8 mouse cellular contexts compared by ENCODE assay signal in the genomic region with DNA sequence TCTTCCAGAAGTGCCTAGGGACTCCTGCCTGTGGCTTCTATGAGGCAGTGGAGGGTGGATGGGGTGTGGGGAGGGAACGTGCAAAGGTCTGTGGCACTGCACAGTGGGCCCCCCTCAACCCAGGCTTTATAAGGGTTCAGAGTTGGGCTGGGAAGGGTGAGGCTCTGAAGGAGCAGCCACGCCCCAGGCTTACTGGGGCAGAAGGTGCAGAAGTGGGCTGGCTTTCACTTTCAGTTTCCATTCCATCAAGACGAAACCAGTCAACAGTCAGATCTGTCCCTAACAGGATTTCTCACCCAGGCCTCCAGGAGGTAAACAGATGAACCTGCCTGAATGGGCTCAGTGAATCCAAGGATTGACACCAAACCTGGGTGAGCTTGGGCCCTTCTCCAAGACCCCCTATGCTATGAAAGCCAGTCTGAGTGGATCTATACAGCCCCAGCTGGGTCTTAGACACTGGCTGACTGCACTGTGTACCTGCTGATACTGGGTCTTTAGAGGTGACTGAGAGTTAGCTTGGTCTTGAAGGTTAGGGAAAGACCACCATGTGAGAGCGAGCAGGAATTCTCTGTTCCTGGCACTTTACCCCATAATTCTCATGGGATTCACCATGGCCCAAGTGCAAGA.
DNase-seq lines count a peak whose midpoint lies in the region; ATAC-seq and TF ChIP-seq lines count a peak whose summit lies in the region.

No protein-coding gene starts in this region.

- no peaks in the 10 kb centered on the region for H3K36me3 ChIP-seq in kidney, adult 2 months (ENCODE audit: control insufficient read depth, insufficient read depth, low read length)
- no peaks in the 10 kb centered on the region for H3K36me3 ChIP-seq in heart, embryonic 16.5 days (ENCODE audit: control insufficient read depth, insufficient read depth)
- no peaks in the 10 kb centered on the region for H3K36me3 ChIP-seq in forebrain, embryonic 16.5 days (ENCODE audit: control insufficient read depth, insufficient read depth)

- no peak for TF ChIP-seq CTCF in kidney, adult 2 months (conservative IDR thresholded peaks at IDR 0.05; ENCODE audit: insufficient read depth, insufficient read length, low read depth, low read length)

- no peak overlapping the region for H3K4me3 ChIP-seq in kidney, adult 2 months (ENCODE audit: insufficient read depth, low read depth, low read length)
- no peak overlapping the region for H3K4me3 ChIP-seq in heart, embryonic 16.5 days (ENCODE audit: low read length)
- no peak overlapping the region for H3K4me3 ChIP-seq in forebrain, embryonic 16.5 days (replicated peaks; ENCODE audit: low read length)

- no peak overlapping the region for H3K27ac ChIP-seq in kidney, adult 2 months (ENCODE audit: insufficient read depth, low read depth, low read length)
- no peak overlapping the region for H3K27ac ChIP-seq in heart, embryonic 16.5 days (ENCODE audit: low read length)
- H3K27ac ChIP-seq in forebrain, embryonic 16.5 days (ENCODE audit: low read length), result no peak overlapping the region

- H3K4me1 ChIP-seq in kidney, adult 2 months (ENCODE audit: control insufficient read depth, insufficient read depth, low read length), result no peaks in the 10 kb centered on the region
- no peaks in the 10 kb centered on the region for H3K4me1 ChIP-seq in heart, embryonic 16.5 days (ENCODE audit: control insufficient read depth, insufficient read depth, low read length)
- H3K4me1 ChIP-seq in forebrain, embryonic 16.5 days (replicated peaks; ENCODE audit: control insufficient read depth, insufficient read depth, low read length), result peaks cover 1% of the 10 kb centered on the region; the same call in 1 of the 2 replicates

- 84% methylated on average over 4 of the region's 4 CpGs for WGBS in kidney, adult 2 months
- 73% methylated on average over 4 of the region's 4 CpGs for WGBS in heart, embryonic 16.5 days
- WGBS in forebrain, embryonic 16.5 days, result 87% methylated on average over 4 of the region's 4 CpGs

- H3K9ac ChIP-seq in heart, embryonic 16.5 days (ENCODE audit: low read length), result no peak overlapping the region
- no peak overlapping the region for H3K9ac ChIP-seq in forebrain, embryonic 16.5 days (replicated peaks; ENCODE audit: low read depth, low read length)

- no peak for TF ChIP-seq POLR2A in kidney, adult 2 months (IDR thresholded peaks at IDR 0.05; ENCODE audit: low read depth, low read length)

- H3K9me3 ChIP-seq in heart, embryonic 16.5 days (replicated peaks; ENCODE audit: control insufficient read depth, low read length), result peaks cover 3% of the 10 kb centered on the region; the same call in 1 of the 2 replicates
- H3K9me3 ChIP-seq in forebrain, embryonic 16.5 days (ENCODE audit: control insufficient read depth, low read length), result no peaks in the 10 kb centered on the region

- DNase-seq in kidney, adult 2 months, result peak; percentile 46
- DNase-seq in kidney, postnatal 14 days, result no peak
- DNase-seq in lung, postnatal 36 days, result peak; percentile 65
- DNase-seq in thymus, postnatal 10 days (ENCODE audit: low spot score in 2 of 2), result peak; percentile 56 to 64
- no peak for DNase-seq in frontal cortex, postnatal 25 days (ENCODE audit: low spot score in 2 of 2)
- DNase-seq in cerebellum, adult 18-20 months, result no peak

- H3K27me3 ChIP-seq in kidney, adult 2 months (replicated peaks; ENCODE audit: control insufficient read depth, insufficient read depth, low read length), result no peaks in the 10 kb centered on the region
- H3K27me3 ChIP-seq in heart, embryonic 16.5 days (ENCODE audit: control insufficient read depth, insufficient read depth, low read length), result no peaks in the 10 kb centered on the region
- no peaks in the 10 kb centered on the region for H3K27me3 ChIP-seq in forebrain, embryonic 16.5 days (replicated peaks; ENCODE audit: control insufficient read depth, insufficient read depth, low read length)

- peak overlapping the region; percentile 15; the same call in 1 of the 2 replicates for H3K4me2 ChIP-seq in heart, embryonic 16.5 days (ENCODE audit: low read depth, low read length)
- no peak overlapping the region for H3K4me2 ChIP-seq in forebrain, embryonic 16.5 days (ENCODE audit: low read length)

- ATAC-seq in heart, embryonic 16.5 days (replicated peaks; ENCODE audit: extremely low read depth, insufficient read depth, low FRiP score), result no peak
- no peak for ATAC-seq in forebrain, embryonic 16.5 days

Comparison
In these comparisons a context has a peak if more than half of its experiments do, and no peak if none do; other contexts are left out.
1. DNase-seq: peak in kidney, adult 2 months (single experiment), lung, postnatal 36 days (single experiment) and thymus, postnatal 10 days (2 of 2); none in kidney, postnatal 14 days (single experiment), frontal cortex, postnatal 25 days (0 of 2) and cerebellum, adult 18-20 months (0 of 2).